Mouse (Mus musculus) frontal cortex, postnatal 36 days (tissue): ENCODE data around the gene Cadps2.

Source experiments
- DNase-seq, 2 experiments: peaks; one replicate each; pipeline ENCODE4 v3.0.0; 2022; ENCODE audit warnings: low spot score in 2 of 2

The Cadps2 gene

GRCm38 (mm10) chr6:23360596-23360995 is 478.6 kb downstream of the Cadps2 start:
- DNase-seq, result no peak

- no peak for DNase-seq
Observed at GRCm38 (mm10) chr6:23356141-23356540, 483.1 kb downstream of the Cadps2 start.

- DNase-seq, result no peak
Observed at GRCm38 (mm10) chr6:23353480-23353879, 485.7 kb downstream of the Cadps2 start.

- DNase-seq, result no peak
Observed at GRCm38 (mm10) chr6:23337411-23338063, 501.7 kb downstream of the Cadps2 start.

GRCm38 (mm10) chr6:23314945-23315344 is 524.3 kb downstream of the Cadps2 start:
- DNase-seq, result no peak

GRCm38 (mm10) chr6:23314291-23314690 is 524.9 kb downstream of the Cadps2 start:
- DNase-seq, result no peak

GRCm38 (mm10) chr6:23306046-23306445 is 533.2 kb downstream of the Cadps2 start:
- DNase-seq, result no peak

- DNase-seq, result no peak
Observed at GRCm38 (mm10) chr6:23298596-23298995, 540.6 kb downstream of the Cadps2 start.

GRCm38 (mm10) chr6:23294685-23295084 is 544.5 kb downstream of the Cadps2 start:
- DNase-seq, result no peak

- no peak for DNase-seq
Observed at GRCm38 (mm10) chr6:23288752-23289151, 550.5 kb downstream of the Cadps2 start.

GRCm38 (mm10) chr6:23281514-23281820 is 557.8 kb downstream of the Cadps2 start:
- no peak for DNase-seq

- DNase-seq, result no peak
Observed at GRCm38 (mm10) chr6:23280811-23281513, 558.3 kb downstream of the Cadps2 start.

- no peak for DNase-seq
Observed at GRCm38 (mm10) chr6:23273483-23273882, 565.7 kb downstream of the Cadps2 start.

GRCm38 (mm10) chr6:23272979-23273378 is 566.2 kb downstream of the Cadps2 start:
- DNase-seq, result no peak

- no peak for DNase-seq
Observed at GRCm38 (mm10) chr6:23272542-23272941, 566.7 kb downstream of the Cadps2 start.

GRCm38 (mm10) chr6:23260738-23261050 is 578.5 kb downstream of the Cadps2 start:
- no peak for DNase-seq

- DNase-seq, result no peak
Observed at GRCm38 (mm10) chr6:23260016-23260737, 579.0 kb downstream of the Cadps2 start.

- DNase-seq, result no peak
Observed at GRCm38 (mm10) chr6:23257981-23258380, 581.2 kb downstream of the Cadps2 start.

- DNase-seq, result no peak
Observed at GRCm38 (mm10) chr6:23255161-23255560, 584.1 kb downstream of the Cadps2 start.

GRCm38 (mm10) chr6:23254644-23255043 is 584.6 kb downstream of the Cadps2 start:
- no peak for DNase-seq

- DNase-seq, result no peak
Observed at GRCm38 (mm10) chr6:23253353-23254311, 585.6 kb downstream of the Cadps2 start.
